Comparison of ENCODE assay signal across 17 mouse cellular contexts in genomic region chr4:33414781-33415180, GRCm38 (mm10).
"Had no signal": no experiment of that assay in that cellular context is flagged by ENCODE, and none has a peak within 500 bp of the region (broad histone marks: within the 10 kb centered on the region; RNA-seq: fewer than 3 reads in every experiment).

No protein-coding gene starts in this region.

- DNase-seq: liver, postnatal 0 days; lung, adult 2 months; lung, postnatal 14 days; lung, postnatal 36 days; right cerebral cortex, postnatal 14 days; thymus, adult 2 months; thymus, postnatal 25 days; thymus, postnatal 4 days had no signal

- H3K9ac ChIP-seq: liver, embryonic 15.5 days; liver, postnatal 0 days; lung, embryonic 15.5 days; midbrain, embryonic 13.5 days; neural tube, embryonic 12.5 days; stomach, embryonic 15.5 days had no signal

- H3K4me1 ChIP-seq: liver, embryonic 15.5 days; lung, embryonic 15.5 days; midbrain, embryonic 13.5 days; neural tube, embryonic 12.5 days; stomach, embryonic 15.5 days had no signal

- H3K4me2 ChIP-seq: liver, embryonic 15.5 days; lung, embryonic 15.5 days; midbrain, embryonic 13.5 days; neural tube, embryonic 12.5 days; stomach, embryonic 15.5 days had no signal

- H3K27ac ChIP-seq: liver, embryonic 15.5 days; lung, embryonic 15.5 days; macrophage; midbrain, embryonic 13.5 days; neural tube, embryonic 12.5 days; stomach, embryonic 15.5 days; stomach, postnatal 0 days had no signal

- H3K9me3 ChIP-seq: liver, embryonic 15.5 days; lung, embryonic 15.5 days; megakaryocyte, embryonic 14.5 days; midbrain, embryonic 13.5 days; neural tube, embryonic 12.5 days; stomach, embryonic 15.5 days had no signal

- H3K27me3 ChIP-seq: liver, embryonic 15.5 days; lung, embryonic 15.5 days; megakaryocyte, embryonic 14.5 days; midbrain, embryonic 13.5 days; neural tube, embryonic 12.5 days; stomach, embryonic 15.5 days had no signal

- ATAC-seq: liver, postnatal 0 days; lung, postnatal 0 days; midbrain, embryonic 13.5 days had no signal

- H3K4me3 ChIP-seq: liver, embryonic 15.5 days; lung, embryonic 15.5 days; megakaryocyte, embryonic 14.5 days; midbrain, embryonic 13.5 days; neural tube, embryonic 12.5 days; stomach, embryonic 15.5 days had no signal

- H3K36me3 ChIP-seq: liver, embryonic 15.5 days; lung, embryonic 15.5 days; midbrain, embryonic 13.5 days; neural tube, embryonic 12.5 days; stomach, embryonic 15.5 days had no signal
